Mouse (Mus musculus): ENCODE data around the gene Derl3. TPM values are rescaled to one million over a fixed set of nuclear protein-coding genes. Genes with fewer than 3 reads are reported as not detected.

Gene Derl3
- polyA plus RNA-seq, 1 experiment from 2014 or later = 2.6 TPM

- no peak overlapping the region for H3K9ac ChIP-seq
- no peak overlapping the region for H3K4me2 ChIP-seq
These were observed 25.8 kb downstream of the Derl3 start for GRCm38 (mm10) chr10:75919026-75919425.

GRCm38 (mm10) chr10:75921026-75921725 lies 28.0 kb downstream of the Derl3 start, which contains the start of gene Smarcb1:
Smarcb1 (minus strand) TSS chr10:75921617.
- WGBS = under 1% methylated on average over 76 of the region's 76 CpGs

More at GRCm38 (mm10) chr10:75919026-75919425, 25.8 kb downstream of the Derl3 start:
- Histone ChIP-seq H3K27me3 (no peaks in the 10 kb centered on the region), H3K36me3 (peaks cover 44% of the 10 kb centered on the region), H3K27ac (no peak overlapping the region), H3K9me3 (no peaks in the 10 kb centered on the region), H3K4me1 (peaks cover 70% of the 10 kb centered on the region), H3K4me3 (0 out of 2 replicates have a peak overlapping the region, but pooled peaks have one; percentile 3)
- 83% methylated on average over 5 of the region's 5 CpGs for WGBS
- no peak for ATAC-seq (ENCODE audit: insufficient number of reproducible peaks, insufficient read depth, low FRiP score, low TSS enrichment, low read depth)

GRCm38 (mm10) chr10:75921726-75922560 lies 28.7 kb downstream of the Derl3 start:
- Histone ChIP-seq H3K27ac (peak overlapping the region; percentile 97), H3K4me2 (peak overlapping the region; percentile 76), H3K27me3 (no peaks in the 10 kb centered on the region), H3K36me3 (peaks cover 45% of the 10 kb centered on the region), H3K9me3 (no peaks in the 10 kb centered on the region), H3K4me1 (peaks cover 49% of the 10 kb centered on the region), H3K4me3 (peak overlapping the region; percentile 81), H3K9ac (peak overlapping the region; percentile 97)
- WGBS = 3% methylated on average over 22 of the region's 22 CpGs
- 0 out of 2 replicates have a peak, but pooled peaks have one; percentile 33 for ATAC-seq (ENCODE audit: insufficient number of reproducible peaks, insufficient read depth, low FRiP score, low TSS enrichment, low read depth)

More at GRCm38 (mm10) chr10:75921026-75921725, 28.0 kb downstream of the Derl3 start, which contains the start of gene Smarcb1:
- Histone ChIP-seq H3K27ac (peak within 1 kb of the TSS; percentile 97), H3K4me3 (peak within 1 kb of the TSS; percentile 81), H3K9ac (peak within 1 kb of the TSS; percentile 97), H3K4me1 (peaks cover 57% of the 10 kb centered on the region), H3K36me3 (peaks cover 45% of the 10 kb centered on the region), H3K9me3 (no peaks in the 10 kb centered on the region), H3K4me2 (peak within 1 kb of the TSS; percentile 76), H3K27me3 (no peaks in the 10 kb centered on the region)
- ATAC-seq (ENCODE audit: insufficient number of reproducible peaks, insufficient read depth, low FRiP score, low TSS enrichment, low read depth) = peak; percentile 79

- Histone ChIP-seq H3K9ac (no peak overlapping the region), H3K27me3 (no peaks in the 10 kb centered on the region), H3K9me3 (no peaks in the 10 kb centered on the region), H3K36me3 (peaks cover 58% of the 10 kb centered on the region), H3K4me2 (no peak overlapping the region), H3K27ac (no peak overlapping the region), H3K4me1 (peaks cover 28% of the 10 kb centered on the region), H3K4me3 (no peak overlapping the region)
- WGBS = 60% methylated on average over 2 of the region's 2 CpGs
- no peak for ATAC-seq (ENCODE audit: insufficient number of reproducible peaks, insufficient read depth, low FRiP score, low TSS enrichment, low read depth)
These were observed 31.1 kb downstream of the Derl3 start for GRCm38 (mm10) chr10:75924324-75924723.

- peaks cover 58% of the 10 kb centered on the region for H3K36me3 ChIP-seq
- H3K4me3 ChIP-seq = no peak overlapping the region
- H3K9ac ChIP-seq = no peak overlapping the region
- no peak overlapping the region for H3K4me2 ChIP-seq
- H3K4me1 ChIP-seq = peaks cover 35% of the 10 kb centered on the region
- H3K27ac ChIP-seq = no peak overlapping the region
- no peaks in the 10 kb centered on the region for H3K9me3 ChIP-seq
- 72% methylated on average over 13 of the region's 13 CpGs for WGBS
- no peak for ATAC-seq (ENCODE audit: insufficient number of reproducible peaks, insufficient read depth, low FRiP score, low TSS enrichment, low read depth)
- H3K27me3 ChIP-seq = 0 out of 2 replicates have a peak, but pooled peaks cover 1% of the 10 kb centered on the region
These were observed 33.2 kb downstream of the Derl3 start for GRCm38 (mm10) chr10:75926396-75926795.

GRCm38 (mm10) chr10:75930304-75930703 lies 37.1 kb downstream of the Derl3 start:
- H3K4me3 ChIP-seq = peak overlapping the region; percentile 69
- H3K27ac ChIP-seq = peak overlapping the region; percentile 62
- peaks cover 40% of the 10 kb centered on the region for H3K4me1 ChIP-seq
- no peaks in the 10 kb centered on the region for H3K9me3 ChIP-seq
- peak overlapping the region; percentile 93 for H3K4me2 ChIP-seq
- H3K27me3 ChIP-seq = peaks cover 13% of the 10 kb centered on the region
- H3K36me3 ChIP-seq = peaks cover 33% of the 10 kb centered on the region
- WGBS = 8% methylated on average over 6 of the region's 6 CpGs
- 0 out of 2 replicates have a peak overlapping the region, but pooled peaks have one; percentile 32 for H3K9ac ChIP-seq
- no peak for ATAC-seq (ENCODE audit: insufficient number of reproducible peaks, insufficient read depth, low FRiP score, low TSS enrichment, low read depth)

- Histone ChIP-seq H3K4me2 (peak overlapping the region; percentile 93), H3K27ac (peak overlapping the region; percentile 89), H3K4me3 (peak overlapping the region; percentile 69), H3K4me1 (peaks cover 50% of the 10 kb centered on the region), H3K27me3 (peaks cover 24% of the 10 kb centered on the region), H3K9me3 (no peaks in the 10 kb centered on the region), H3K36me3 (peaks cover 23% of the 10 kb centered on the region), H3K9ac (peak overlapping the region; percentile 91)
- 15% methylated on average over 7 of the region's 7 CpGs for WGBS
- ATAC-seq (ENCODE audit: insufficient number of reproducible peaks, insufficient read depth, low FRiP score, low TSS enrichment, low read depth) = no peak
These were observed 38.1 kb downstream of the Derl3 start for GRCm38 (mm10) chr10:75931311-75931710.

GRCm38 (mm10) chr10:75932081-75932678 lies 39.0 kb downstream of the Derl3 start:
- Histone ChIP-seq H3K4me2 (peak overlapping the region; percentile 93), H3K36me3 (peaks cover 14% of the 10 kb centered on the region), H3K9ac (peak overlapping the region; percentile 91), H3K27ac (peak overlapping the region; percentile 89), H3K4me1 (peaks cover 50% of the 10 kb centered on the region), H3K27me3 (peaks cover 32% of the 10 kb centered on the region), H3K4me3 (peak overlapping the region; percentile 69), H3K9me3 (no peaks in the 10 kb centered on the region)
- ATAC-seq (ENCODE audit: insufficient number of reproducible peaks, insufficient read depth, low FRiP score, low TSS enrichment, low read depth) = peak; percentile 69
- WGBS = under 1% methylated on average over 44 of the region's 44 CpGs

- 29% methylated on average over 6 of the region's 6 CpGs for WGBS
- H3K9ac ChIP-seq = peak within 1 kb of the TSS; percentile 91
- H3K27ac ChIP-seq = peak within 1 kb of the TSS; percentile 89
- peak within 1 kb of the TSS; percentile 69 for H3K4me3 ChIP-seq
- H3K27me3 ChIP-seq = peaks cover 39% of the 10 kb centered on the region
- H3K4me2 ChIP-seq = peak within 1 kb of the TSS; percentile 93
- H3K4me1 ChIP-seq = peaks cover 50% of the 10 kb centered on the region
- peaks cover 7% of the 10 kb centered on the region for H3K36me3 ChIP-seq
- ATAC-seq (ENCODE audit: insufficient number of reproducible peaks, insufficient read depth, low FRiP score, low TSS enrichment, low read depth) = no peak
- H3K9me3 ChIP-seq = no peaks in the 10 kb centered on the region
These were observed 39.7 kb downstream of the Derl3 start, which contains the start of gene Chchd10 for GRCm38 (mm10) chr10:75932891-75933290. Chchd10 (plus strand) TSS chr10:75933130.

- H3K9me3 ChIP-seq = no peaks in the 10 kb centered on the region
- peak overlapping the region; percentile 50 for H3K4me3 ChIP-seq
- ATAC-seq (ENCODE audit: insufficient number of reproducible peaks, insufficient read depth, low FRiP score, low TSS enrichment, low read depth) = no peak
- 64% methylated on average over 1 of the region's 1 CpGs for WGBS
- no peak overlapping the region for H3K9ac ChIP-seq
- peaks cover 44% of the 10 kb centered on the region for H3K27me3 ChIP-seq
- H3K4me1 ChIP-seq = peaks cover 44% of the 10 kb centered on the region
- H3K27ac ChIP-seq = no peak overlapping the region
- no peaks in the 10 kb centered on the region for H3K36me3 ChIP-seq
- H3K4me2 ChIP-seq = peak overlapping the region; percentile 89
These were observed 41.8 kb downstream of the Derl3 start for GRCm38 (mm10) chr10:75934991-75935390.

All from embryonic facial prominence, embryonic 13.5 days (tissue).